Mouse (Mus musculus) myocyte (in vitro differentiated cells): ENCODE results near the gene Ttc23l. TPM values are rescaled to one million over a fixed set of nuclear protein-coding genes. Genes with fewer than 3 reads are reported as not detected.

Experiments
- H3K27me3 ChIP-seq: one replicate; pipeline ENCODE4 v1.6.1; 2011; ENCODE audit not compliant: control insufficient read depth, insufficient read depth, insufficient read length
- H3K36me3 ChIP-seq: one replicate; pipeline ENCODE4 v1.6.1; 2011; ENCODE audit not compliant: control insufficient read depth, insufficient read depth
- H3K4me2 ChIP-seq: one replicate; pipeline ENCODE4 v1.6.1; 2011; ENCODE audit warnings: low read depth, control low read depth
- H3K4me3 ChIP-seq: one replicate; pipeline ENCODE4 v1.5.1; 2011; ENCODE audit warnings: mild to moderate bottlenecking, control low read depth, moderate library complexity
- H3K79me2 ChIP-seq: one replicate; pipeline ENCODE4 v1.6.1; 2011; ENCODE audit not compliant: control insufficient read depth, insufficient read depth
- H3ac ChIP-seq: one replicate; pipeline ENCODE4 v1.6.1; 2011; ENCODE audit not compliant: control insufficient read depth, insufficient read length
- CEBPB ChIP-seq: IDR thresholded peaks from 2 replicates; pipeline ENCODE4 v1.6.1; 2011; ENCODE audit warnings: mild to moderate bottlenecking, moderate library complexity; ENCODE audit not compliant: poor library complexity, insufficient read depth, severe bottlenecking
- E2F4 ChIP-seq: IDR thresholded peaks from one replicate; pipeline ENCODE4 v1.6.1; 2011; ENCODE audit warnings: mild to moderate bottlenecking, control low read depth, moderate library complexity; ENCODE audit not compliant: insufficient read depth
- MAX ChIP-seq: IDR thresholded peaks from one replicate; pipeline ENCODE4 v1.6.1; 2011; ENCODE audit warnings: low read depth, mild to moderate bottlenecking, control low read depth
- MYOD1 ChIP-seq, 3 experiments: IDR thresholded peaks; one replicate each; pipeline ENCODE4 v1.6.1; 2011; ENCODE audit warnings: control low read depth in 2 of 3, low read depth in 2 of 3, mild to moderate bottlenecking in 2 of 3, moderate library complexity in 1 of 3; ENCODE audit not compliant: insufficient read length in 2 of 3, control insufficient read depth in 1 of 3
- MYOG ChIP-seq, 3 experiments: IDR thresholded peaks; one replicate each; pipeline ENCODE4 v1.6.1; 2011; ENCODE audit warnings: control low read depth in 2 of 3, low read depth in 2 of 3, mild to moderate bottlenecking in 2 of 3; ENCODE audit not compliant: insufficient read length in 2 of 3, control insufficient read depth in 1 of 3, insufficient read depth in 1 of 3
- POLR2A ChIP-seq: IDR thresholded peaks from one replicate; pipeline ENCODE4 v1.6.1; 2011; ENCODE audit warnings: low read depth, mild to moderate bottlenecking, control low read depth, moderate library complexity; ENCODE audit not compliant: insufficient read length
- POLR2AphosphoS2 ChIP-seq: IDR thresholded peaks from one replicate; pipeline ENCODE4 v1.6.1; 2011; ENCODE audit warnings: low read depth, control low read depth; ENCODE audit not compliant: insufficient read length
- REST ChIP-seq: IDR thresholded peaks from one replicate; pipeline ENCODE4 v1.6.1; 2011; ENCODE audit warnings: mild to moderate bottlenecking, control low read depth, moderate library complexity; ENCODE audit not compliant: insufficient read depth, insufficient read length
- SRF ChIP-seq: IDR thresholded peaks from one replicate; pipeline ENCODE4 v1.6.1; 2011; ENCODE audit warnings: low read depth; ENCODE audit not compliant: control insufficient read depth, insufficient read length
- TCF12 ChIP-seq: IDR thresholded peaks from one replicate; pipeline ENCODE4 v1.6.1; 2011; ENCODE audit warnings: mild to moderate bottlenecking, control low read depth; ENCODE audit not compliant: poor library complexity, insufficient read depth, severe bottlenecking
- TCF3 ChIP-seq: IDR thresholded peaks from one replicate; pipeline ENCODE4 v1.6.1; 2011; ENCODE audit warnings: low read depth, control low read depth; ENCODE audit not compliant: insufficient read length
- USF1 ChIP-seq: IDR thresholded peaks from one replicate; pipeline ENCODE4 v1.6.1; 2011; ENCODE audit warnings: low read depth, mild to moderate bottlenecking, control low read depth, moderate library complexity
- polyA plus RNA-seq: library from polyadenylated mRNA; unstranded; fragments of >200 nt; fragmentation: generic; extraction: Trizol; gene quantifications from one replicate; pipeline ENCODE4 v1.2.1, GENCODE M21; 2012; ENCODE audit warnings: missing spikeins

The Ttc23l gene
- polyA plus RNA-seq: not detected

DNA sequence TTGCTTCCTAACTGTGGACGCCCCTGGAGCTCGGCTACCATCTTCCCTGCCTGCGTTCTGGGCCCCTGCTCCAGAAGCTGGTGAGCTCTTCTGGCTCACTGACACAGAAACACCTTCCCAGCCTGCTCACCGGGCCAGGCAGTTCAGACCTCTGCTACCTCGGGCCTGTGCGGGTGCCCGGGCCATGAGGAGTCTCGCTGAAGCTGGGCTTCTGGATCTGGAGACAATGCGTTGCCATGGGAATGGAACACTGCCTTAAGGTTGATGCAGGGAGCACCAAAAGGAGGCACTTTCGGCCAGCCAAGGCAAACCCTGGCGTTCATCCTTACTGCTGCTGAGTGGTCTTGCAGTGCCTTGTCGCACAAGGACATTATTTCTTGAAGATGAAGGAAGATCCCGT lies at the start of gene Ttc23l:
Ttc23l (minus strand) TSS at position 204 of the 400 bp plus-strand sequence.
- no peak for TF ChIP-seq TCF12
- no peak for TF ChIP-seq MYOG (IDR thresholded peaks at IDR 0.05; ENCODE audit: control insufficient read depth in 1 of 3, insufficient read depth in 1 of 3, insufficient read length in 2 of 3, low read depth in 2 of 3)
- no peak for TF ChIP-seq USF1
- no peak for TF ChIP-seq POLR2A
- TF ChIP-seq TCF3: no peak
- TF ChIP-seq CEBPB: no peak
- TF ChIP-seq MAX: no peak
- TF ChIP-seq POLR2AphosphoS2: no peak
- TF ChIP-seq MYOD1 (IDR thresholded peaks at IDR 0.05; ENCODE audit: control insufficient read depth in 1 of 3, insufficient read length in 2 of 3, low read depth in 2 of 3): no peak
- TF ChIP-seq SRF: no peak
- TF ChIP-seq E2F4: no peak
- TF ChIP-seq REST: no peak
- Histone ChIP-seq H3K36me3 (no peaks in the 10 kb centered on the region), H3K4me3 (no peak within 1 kb of the TSS), H3K79me2 (no peaks in the 10 kb centered on the region), H3ac (no peak within 1 kb of the TSS), H3K4me2 (no peak within 1 kb of the TSS), H3K27me3 (no peaks in the 10 kb centered on the region)

DNA sequence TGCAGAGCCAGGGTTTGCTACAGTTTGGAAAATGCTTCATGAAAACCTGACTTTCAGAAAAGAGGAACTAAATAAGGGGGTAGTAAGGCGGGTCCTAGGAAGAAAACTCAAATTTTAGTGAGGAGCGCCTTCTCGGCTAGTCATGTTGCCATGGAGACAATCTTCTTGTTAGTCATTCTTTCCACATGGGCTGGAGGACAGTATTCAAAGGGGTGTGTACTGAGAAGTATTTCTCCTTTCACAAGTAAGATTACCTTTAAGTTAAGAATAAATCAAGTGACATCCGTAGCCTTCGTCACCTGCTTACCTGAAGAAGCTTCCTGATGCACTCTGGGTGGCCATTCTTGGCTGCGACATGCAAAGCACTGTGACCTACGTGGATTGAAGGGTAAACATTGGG lies 40.9 kb upstream of the Ttc23l start:
- Histone ChIP-seq H3K4me3 (no peak overlapping the region), H3K27me3 (no peaks in the 10 kb centered on the region), H3ac (no peak overlapping the region), H3K4me2 (no peak overlapping the region), H3K79me2 (no peaks in the 10 kb centered on the region), H3K36me3 (peaks cover 25% of the 10 kb centered on the region)
- TF ChIP-seq POLR2AphosphoS2: no peak
- TF ChIP-seq POLR2A: no peak
- no peak for TF ChIP-seq MYOG (IDR thresholded peaks at IDR 0.05; ENCODE audit: control insufficient read depth in 1 of 3, insufficient read depth in 1 of 3, insufficient read length in 2 of 3, low read depth in 2 of 3)
- no peak for TF ChIP-seq SRF
- TF ChIP-seq TCF12: no peak
- no peak for TF ChIP-seq MYOD1 (IDR thresholded peaks at IDR 0.05; ENCODE audit: control insufficient read depth in 1 of 3, insufficient read length in 2 of 3, low read depth in 2 of 3)
- no peak for TF ChIP-seq E2F4
- TF ChIP-seq CEBPB: no peak
- no peak for TF ChIP-seq MAX
- TF ChIP-seq USF1: no peak

DNA sequence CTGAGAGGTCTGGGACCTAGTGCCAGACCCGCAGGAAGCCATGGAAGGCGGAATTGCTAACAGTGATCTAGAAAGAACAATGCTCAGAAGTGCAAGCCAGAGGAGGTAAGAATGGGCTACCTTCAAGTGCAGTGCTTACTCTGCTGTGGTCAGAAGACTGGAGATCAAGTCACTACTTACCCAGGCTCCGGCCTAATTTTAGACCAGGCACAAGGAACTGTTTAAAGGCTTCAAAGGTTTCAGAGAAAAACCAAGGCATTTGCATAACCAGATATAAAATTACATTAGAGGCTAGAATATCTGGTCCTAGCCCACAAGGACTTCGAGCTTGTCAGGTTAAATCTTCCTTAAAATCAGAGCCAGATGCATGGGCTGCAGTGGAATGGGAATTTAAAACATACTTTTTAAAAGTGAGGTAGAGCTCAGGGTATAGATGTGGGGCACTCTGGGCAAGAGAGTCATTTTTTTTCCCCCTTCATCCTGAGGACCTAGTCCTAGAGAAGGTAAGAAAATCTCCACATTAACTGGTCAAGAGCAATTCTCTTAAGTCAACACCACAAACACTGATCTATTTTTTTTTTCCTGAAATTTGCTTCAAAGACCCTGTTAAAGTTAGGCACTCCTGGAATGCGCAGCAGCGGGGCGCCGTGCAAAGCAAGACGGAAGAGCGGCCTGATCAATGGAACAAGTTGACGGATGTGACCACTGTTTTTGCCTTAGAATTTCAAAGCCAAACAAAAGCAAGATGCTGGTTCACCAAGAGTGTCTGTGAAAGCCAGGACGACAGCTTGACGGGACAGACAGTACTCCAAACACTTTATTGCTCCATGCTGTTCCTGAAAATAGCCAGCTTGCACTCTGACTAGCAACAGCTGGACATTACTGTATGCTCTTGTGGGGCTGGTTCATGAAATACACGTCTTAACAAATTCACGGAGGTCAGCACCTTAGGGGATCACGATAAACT lies 40.1 kb upstream of the Ttc23l start:
- peaks cover 25% of the 10 kb centered on the region for H3K36me3 ChIP-seq
- TF ChIP-seq TCF12 (no peak), USF1 (no peak), MAX (no peak), MYOG (IDR thresholded peaks at IDR 0.05; ENCODE audit: control insufficient read depth in 1 of 3, insufficient read depth in 1 of 3, insufficient read length in 2 of 3, low read depth in 2 of 3) (no peak), E2F4 (no peak), TCF3 (no peak), CEBPB (no peak)
- no peaks in the 10 kb centered on the region for H3K27me3 ChIP-seq
- no peaks in the 10 kb centered on the region for H3K79me2 ChIP-seq
- no peak overlapping the region for H3ac ChIP-seq
- no peak overlapping the region for H3K4me2 ChIP-seq
- H3K4me3 ChIP-seq: no peak overlapping the region

DNA sequence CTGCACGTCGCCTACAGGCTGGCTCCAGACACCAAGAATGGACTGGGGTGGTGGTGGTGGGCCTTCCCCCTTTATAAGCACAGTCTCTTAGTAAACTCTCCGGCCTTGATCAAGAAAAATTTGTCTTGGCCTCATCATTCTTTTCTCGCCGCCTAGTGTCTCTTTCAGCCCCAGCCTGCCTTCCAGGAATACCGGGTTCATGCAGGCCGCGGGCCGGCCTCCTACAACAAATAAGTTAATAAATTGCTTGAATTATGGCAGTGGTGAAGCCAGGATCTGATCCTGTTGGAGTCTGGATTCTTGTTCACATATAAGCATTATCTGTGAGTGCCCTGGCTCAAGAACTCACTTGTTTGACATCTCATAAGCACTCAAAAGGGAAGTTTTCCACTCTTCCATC lies 38.4 kb upstream of the Ttc23l start:
- H3ac ChIP-seq: no peak overlapping the region
- no peaks in the 10 kb centered on the region for H3K27me3 ChIP-seq
- TF ChIP-seq MYOD1 (IDR thresholded peaks at IDR 0.05; ENCODE audit: control insufficient read depth in 1 of 3, insufficient read length in 2 of 3, low read depth in 2 of 3): no peak
- no peak for TF ChIP-seq CEBPB
- TF ChIP-seq MYOG (IDR thresholded peaks at IDR 0.05; ENCODE audit: control insufficient read depth in 1 of 3, insufficient read depth in 1 of 3, insufficient read length in 2 of 3, low read depth in 2 of 3): no peak
- no peak for TF ChIP-seq MAX
- H3K4me2 ChIP-seq: no peak overlapping the region
- H3K36me3 ChIP-seq: peaks cover 19% of the 10 kb centered on the region
- no peak overlapping the region for H3K4me3 ChIP-seq
- no peaks in the 10 kb centered on the region for H3K79me2 ChIP-seq

DNA sequence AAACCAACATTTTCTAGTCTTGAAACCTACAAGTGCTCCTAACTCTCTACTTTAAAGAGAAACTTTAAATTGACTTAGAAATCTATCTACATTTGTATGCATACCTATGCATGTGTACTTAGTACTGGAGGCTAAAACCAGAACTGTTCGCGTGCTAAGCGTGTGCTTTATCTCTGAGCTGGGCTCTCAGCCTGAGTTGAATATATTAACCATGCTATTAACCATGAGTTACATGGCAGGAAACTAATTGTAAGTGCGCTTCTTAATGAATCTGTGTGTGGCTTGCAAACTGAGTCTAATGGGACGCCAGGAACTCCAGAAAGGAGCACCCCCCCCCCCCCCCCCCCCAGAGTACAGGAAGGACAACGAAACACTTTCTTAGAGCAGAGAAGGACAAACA lies 36.9 kb upstream of the Ttc23l start:
- no peak overlapping the region for H3K4me2 ChIP-seq
- H3ac ChIP-seq: no peak overlapping the region
- no peaks in the 10 kb centered on the region for H3K27me3 ChIP-seq
- peaks cover 16% of the 10 kb centered on the region for H3K36me3 ChIP-seq
- TF ChIP-seq MAX (no peak), REST (no peak), TCF12 (no peak), POLR2AphosphoS2 (no peak), MYOG (IDR thresholded peaks at IDR 0.05; ENCODE audit: control insufficient read depth in 1 of 3, insufficient read depth in 1 of 3, insufficient read length in 2 of 3, low read depth in 2 of 3) (no peak), CEBPB (no peak), POLR2A (no peak), E2F4 (no peak), TCF3 (no peak), USF1 (no peak), MYOD1 (IDR thresholded peaks at IDR 0.05; ENCODE audit: control insufficient read depth in 1 of 3, insufficient read length in 2 of 3, low read depth in 2 of 3) (no peak), SRF (no peak)
- no peaks in the 10 kb centered on the region for H3K79me2 ChIP-seq
- H3K4me3 ChIP-seq: no peak overlapping the region
